Mouse (Mus musculus): ENCODE results near the gene Hspg2.

GRCm38 (mm10) chr4:137498882-137499583 lies 30.5 kb downstream of the Hspg2 start:
- TF ChIP-seq POLR2A (IDR thresholded peaks at IDR 0.05; ENCODE audit: low read depth, low read length) (no peak), CTCF (conservative IDR thresholded peaks at IDR 0.05; ENCODE audit: insufficient read depth, insufficient read length, low read depth, low read length) (no peak)
